Mouse (Mus musculus) intestine, postnatal 0 days (tissue): ENCODE results near the gene Myl6b. TPM values are rescaled to one million over a fixed set of nuclear protein-coding genes. Genes with fewer than 3 reads are reported as not detected.

ENCODE experiments used
- ATAC-seq: fragments of 200-750 bp; cut with Nextera tagmentation; 2 replicates; pipeline ENCODE4 v1.8.0; 2017; ENCODE audit warnings: mild to moderate bottlenecking, moderate TSS enrichment, moderate library complexity
- H3K27ac ChIP-seq: fragments of 300-500 bp; sonication (generic); 2 replicates; pipeline ENCODE4 v1.5.1; 2014; ENCODE audit warnings: mild to moderate bottlenecking, low read depth, low read length, moderate library complexity
- H3K27me3 ChIP-seq: fragments of 300-500 bp; sonication (generic); replicated peaks from 2 replicates; pipeline ENCODE4 v1.6.1; 2014; ENCODE audit warnings: low read length, mixed read lengths; ENCODE audit not compliant: control insufficient read depth, insufficient read depth
- H3K36me3 ChIP-seq: fragments of 300-500 bp; sonication (generic); 2 replicates; pipeline ENCODE4 v1.6.1; 2014; ENCODE audit warnings: mild to moderate bottlenecking, moderate library complexity; ENCODE audit not compliant: control insufficient read depth, insufficient read depth
- H3K4me1 ChIP-seq: fragments of 300-500 bp; sonication (generic); replicated peaks from 2 replicates; pipeline ENCODE4 v1.6.1; 2014; ENCODE audit warnings: antibody characterized with exemption, low read length, mixed read lengths; ENCODE audit not compliant: control insufficient read depth, insufficient read depth
- H3K4me2 ChIP-seq: fragments of 300-500 bp; sonication (generic); replicated peaks from 2 replicates; pipeline ENCODE4 v1.6.1; 2014; ENCODE audit warnings: low read depth, mild to moderate bottlenecking, moderate library complexity
- H3K4me3 ChIP-seq: fragments of 300-500 bp; sonication (generic); 2 replicates; pipeline ENCODE4 v1.5.1; 2014; ENCODE audit warnings: low read depth, low read length
- H3K9ac ChIP-seq: fragments of 300-500 bp; sonication (generic); 2 replicates; pipeline ENCODE4 v1.6.1; 2014; ENCODE audit warnings: mild to moderate bottlenecking, low read depth, low read length
- H3K9me3 ChIP-seq: fragments of 300-500 bp; sonication (generic); 2 replicates; pipeline ENCODE4 v1.6.1; 2016; ENCODE audit warnings: mixed run types; ENCODE audit not compliant: control insufficient read depth
- CTCF ChIP-seq: sonication (generic); IDR thresholded peaks from 2 replicates; pipeline ENCODE4 v1.5.1; 2016; ENCODE audit warnings: low read depth, mild to moderate bottlenecking, control low read depth, antibody characterized with exemption, moderate library complexity
- WGBS: fragments of 180-500 bp; shearing (Covaris S2); extraction: QIAGEN DNeasy Blood & Tissue Kit; methylation state at CpG from one replicate; pipeline ENCODE4 v1.1.7; 2014; 5-methylcytosine and 5-hydroxymethylcytosine counted together
- polyA plus RNA-seq: library from polyadenylated mRNA; unstranded; fragments of >200 nt; fragmentation: Nextera tagmentation; extraction: Ambion mirVana; gene quantifications from 2 replicates; pipeline ENCODE4 v1.2.1, GENCODE M21; 2015

Gene Myl6b
- 1.3 and 1.8 TPM in 2 replicates for polyA plus RNA-seq

- whole genome bisulfite sequencing: under 1% methylated on average over 27 of the region's 27 CpGs
- ATAC-seq: peak; percentile 88
- no peaks in the 10 kb centered on the region for H3K9me3 ChIP-seq
- H3K27ac ChIP-seq: peak within 1 kb of the TSS; percentile 86
- H3K4me2 ChIP-seq: peak within 1 kb of the TSS; percentile 77
- H3K27me3 ChIP-seq: no peaks in the 10 kb centered on the region
- H3K4me3 ChIP-seq: peak within 1 kb of the TSS; percentile 53
- no peaks in the 10 kb centered on the region for H3K4me1 ChIP-seq
- H3K36me3 ChIP-seq: no peaks in the 10 kb centered on the region
- H3K9ac ChIP-seq: peak within 1 kb of the TSS; percentile 40
- no peak for TF ChIP-seq CTCF
Observed at GRCm38 (mm10) chr10:128498590-128498989, at the start of gene Myl6b. Myl6b (minus strand) TSS chr10:128498685.

GRCm38 (mm10) chr10:128547361-128548032, 49.0 kb upstream of the Myl6b start, which contains the start of gene Zc3h10:
Zc3h10 (minus strand) TSS chr10:128547774.
- H3K27ac ChIP-seq: peak within 1 kb of the TSS; percentile 89

GRCm38 (mm10) chr10:128546787-128547186, 48.3 kb upstream of the Myl6b start:
- WGBS: 13% methylated on average over 7 of the region's 7 CpGs
- no peaks in the 10 kb centered on the region for H3K27me3 ChIP-seq
- ATAC-seq: no peak

More at GRCm38 (mm10) chr10:128547361-128548032, 49.0 kb upstream of the Myl6b start, which contains the start of gene Zc3h10:
- Histone ChIP-seq H3K27me3 (no peaks in the 10 kb centered on the region), H3K4me2 (peak within 1 kb of the TSS; percentile 88), H3K9me3 (no peaks in the 10 kb centered on the region), H3K4me1 (no peaks in the 10 kb centered on the region), H3K4me3 (peak within 1 kb of the TSS; percentile 77), H3K9ac (peak within 1 kb of the TSS; percentile 88), H3K36me3 (peaks cover 31% of the 10 kb centered on the region)
- under 1% methylated on average over 39 of the region's 50 CpGs for WGBS
- TF ChIP-seq CTCF: peak; percentile 82
- ATAC-seq: peak; percentile 86

GRCm38 (mm10) chr10:128546361-128546760, 47.9 kb upstream of the Myl6b start:
- H3K9me3 ChIP-seq: no peaks in the 10 kb centered on the region
- peak overlapping the region; percentile 77 for H3K4me3 ChIP-seq
- peaks cover 36% of the 10 kb centered on the region for H3K36me3 ChIP-seq
- 8% methylated on average over 4 of the region's 4 CpGs for WGBS
- no peaks in the 10 kb centered on the region for H3K27me3 ChIP-seq
- no peak for ATAC-seq
- H3K4me1 ChIP-seq: no peaks in the 10 kb centered on the region
- H3K9ac ChIP-seq: peak overlapping the region; percentile 31; the same call in 1 of the 2 replicates
- peak; percentile 87 for TF ChIP-seq CTCF
- H3K27ac ChIP-seq: peak overlapping the region; percentile 88; the same call in 1 of the 2 replicates
- peak overlapping the region; percentile 88 for H3K4me2 ChIP-seq

More at GRCm38 (mm10) chr10:128546787-128547186, 48.3 kb upstream of the Myl6b start:
- peaks cover 35% of the 10 kb centered on the region for H3K36me3 ChIP-seq
- H3K4me1 ChIP-seq: no peaks in the 10 kb centered on the region
- TF ChIP-seq CTCF: no peak
- peak overlapping the region; percentile 88 for H3K27ac ChIP-seq
- peak overlapping the region; percentile 77 for H3K4me3 ChIP-seq
- peak overlapping the region; percentile 88 for H3K4me2 ChIP-seq
- no peaks in the 10 kb centered on the region for H3K9me3 ChIP-seq
- H3K9ac ChIP-seq: peak overlapping the region; percentile 62

- no peak for TF ChIP-seq CTCF
- no peak for ATAC-seq
Observed at GRCm38 (mm10) chr10:128545570-128545898, 47.0 kb upstream of the Myl6b start.

GRCm38 (mm10) chr10:128544674-128545569, 46.4 kb upstream of the Myl6b start:
- no peak for ATAC-seq
- Histone ChIP-seq H3K27me3 (no peaks in the 10 kb centered on the region), H3K9ac (no peak overlapping the region), H3K9me3 (no peaks in the 10 kb centered on the region), H3K27ac (no peak overlapping the region), H3K36me3 (peaks cover 39% of the 10 kb centered on the region), H3K4me2 (no peak overlapping the region), H3K4me1 (no peaks in the 10 kb centered on the region), H3K4me3 (no peak overlapping the region)
- no peak for TF ChIP-seq CTCF
- 93% methylated on average over 37 of the region's 37 CpGs for WGBS

More at GRCm38 (mm10) chr10:128545570-128545898, 47.0 kb upstream of the Myl6b start:
- Histone ChIP-seq H3K9ac (no peak overlapping the region), H3K9me3 (no peaks in the 10 kb centered on the region), H3K4me2 (no peak overlapping the region), H3K4me3 (no peak overlapping the region), H3K4me1 (no peaks in the 10 kb centered on the region), H3K27me3 (no peaks in the 10 kb centered on the region), H3K27ac (no peak overlapping the region), H3K36me3 (peaks cover 39% of the 10 kb centered on the region)
- WGBS: 87% methylated on average over 3 of the region's 3 CpGs
